Mouse (Mus musculus): ENCODE data around the gene Ripor2.

GRCm38 (mm10) chr13:24693312-24693711, 111.3 kb downstream of the Ripor2 start:
- TF ChIP-seq EP300 (IDR thresholded peaks at IDR 0.05; ENCODE audit: low read depth) (no peak), CTCF (IDR thresholded peaks at IDR 0.05; ENCODE audit: low read depth) (no peak)
